In the genomic region with DNA sequence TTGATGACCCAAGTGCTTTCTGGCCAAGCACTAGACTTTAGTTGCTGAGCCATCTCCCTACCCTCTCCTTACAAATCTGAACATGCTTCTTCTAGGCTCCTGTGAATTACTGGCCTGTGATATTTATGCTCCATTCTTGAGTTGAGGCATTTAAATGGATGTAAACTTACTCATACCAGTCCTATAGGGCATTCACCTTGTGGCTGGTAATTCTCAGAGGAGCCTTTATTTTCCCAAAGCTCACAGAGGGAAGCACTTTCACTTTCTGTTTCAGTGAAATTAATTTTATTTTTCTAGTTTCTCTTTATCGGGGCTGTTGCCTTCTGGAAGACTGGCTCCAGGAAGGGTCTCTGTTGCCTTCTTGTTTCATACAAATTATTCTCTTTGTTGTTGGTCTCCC, we compare ENCODE assay signal across 14 mouse cellular contexts.
A peak's percentile ranks its signal among the peaks of the same experiment; 100 is the strongest.
DNase-seq lines count a peak whose midpoint lies in the region; ATAC-seq and TF ChIP-seq lines count a peak whose summit lies in the region.
"Had no signal": no experiment of that assay in that cellular context is flagged by ENCODE, and none has a peak within 500 bp of the region (broad histone marks: within the 10 kb centered on the region; RNA-seq: fewer than 3 reads in every experiment).

No protein-coding gene starts in this region.

- WGBS in heart, embryonic 16.5 days, result 68% methylated on average over 1 of the region's 1 CpGs
- 85% methylated on average over 1 of the region's 1 CpGs for WGBS in heart, embryonic 10.5 days
- WGBS in stomach, postnatal 0 days, result 41% methylated on average over 1 of the region's 1 CpGs
- WGBS in hindbrain, embryonic 16.5 days, result 49% methylated on average over 1 of the region's 1 CpGs

- no peak overlapping the region for H3K27ac ChIP-seq in heart, embryonic 16.5 days (ENCODE audit: low read length)
- no peak overlapping the region for H3K27ac ChIP-seq in heart, embryonic 10.5 days
- H3K27ac ChIP-seq in stomach, postnatal 0 days (replicated peaks), result no peak overlapping the region
- H3K27ac ChIP-seq in hindbrain, embryonic 16.5 days (ENCODE audit: low read depth, low read length), result no peak overlapping the region
- H3K27ac ChIP-seq: hindbrain, embryonic 10.5 days; liver, embryonic 13.5 days had no signal

- no peaks in the 10 kb centered on the region for H3K9me3 ChIP-seq in heart, embryonic 16.5 days (replicated peaks; ENCODE audit: control insufficient read depth, low read length)
- H3K9me3 ChIP-seq in heart, embryonic 10.5 days, result no peaks in the 10 kb centered on the region
- H3K9me3 ChIP-seq in stomach, postnatal 0 days (ENCODE audit: control insufficient read depth, low read length), result no peaks in the 10 kb centered on the region
- H3K9me3 ChIP-seq in hindbrain, embryonic 16.5 days (ENCODE audit: control insufficient read depth, low read length), result no peaks in the 10 kb centered on the region
- H3K9me3 ChIP-seq: hindbrain, embryonic 10.5 days; liver, embryonic 13.5 days had no signal

- peak overlapping the region; percentile 39; the same call in 1 of the 2 replicates for H3K4me2 ChIP-seq in heart, embryonic 16.5 days (ENCODE audit: low read depth, low read length)
- peak overlapping the region; percentile 28; the same call in 1 of the 2 replicates for H3K4me2 ChIP-seq in stomach, postnatal 0 days (replicated peaks; ENCODE audit: low read depth)
- H3K4me2 ChIP-seq in hindbrain, embryonic 16.5 days (ENCODE audit: low read length), result no peak overlapping the region
- H3K4me2 ChIP-seq: liver, embryonic 13.5 days; midbrain, embryonic 11.5 days had no signal

- no peaks in the 10 kb centered on the region for H3K36me3 ChIP-seq in heart, embryonic 16.5 days (ENCODE audit: control insufficient read depth, insufficient read depth)
- no peaks in the 10 kb centered on the region for H3K36me3 ChIP-seq in heart, embryonic 10.5 days
- H3K36me3 ChIP-seq in stomach, postnatal 0 days (ENCODE audit: control insufficient read depth, insufficient read depth, low read length), result no peaks in the 10 kb centered on the region
- no peaks in the 10 kb centered on the region for H3K36me3 ChIP-seq in hindbrain, embryonic 16.5 days (ENCODE audit: control insufficient read depth, insufficient read depth, low read length)
- H3K36me3 ChIP-seq: hindbrain, embryonic 10.5 days; liver, embryonic 13.5 days had no signal

- H3K4me1 ChIP-seq in heart, embryonic 16.5 days (ENCODE audit: control insufficient read depth, insufficient read depth, low read length), result no peaks in the 10 kb centered on the region
- H3K4me1 ChIP-seq in heart, embryonic 10.5 days, result no peaks in the 10 kb centered on the region
- H3K4me1 ChIP-seq in stomach, postnatal 0 days (replicated peaks; ENCODE audit: control insufficient read depth, insufficient read depth), result no peaks in the 10 kb centered on the region
- no peaks in the 10 kb centered on the region for H3K4me1 ChIP-seq in hindbrain, embryonic 16.5 days (ENCODE audit: control insufficient read depth, insufficient read depth, low read depth, low read length)
- H3K4me1 ChIP-seq: hindbrain, embryonic 10.5 days; liver, embryonic 13.5 days had no signal

- TF ChIP-seq EP300 in stomach, postnatal 0 days (optimal IDR thresholded peaks at IDR 0.05), result no peak

- H3K27me3 ChIP-seq in heart, embryonic 16.5 days (ENCODE audit: control insufficient read depth, insufficient read depth, low read length), result no peaks in the 10 kb centered on the region
- no peaks in the 10 kb centered on the region for H3K27me3 ChIP-seq in heart, embryonic 10.5 days (ENCODE audit: insufficient read depth, poor library complexity, severe bottlenecking)
- no peaks in the 10 kb centered on the region for H3K27me3 ChIP-seq in stomach, postnatal 0 days (ENCODE audit: control insufficient read depth, insufficient read depth, low read length)
- H3K27me3 ChIP-seq in hindbrain, embryonic 16.5 days (replicated peaks; ENCODE audit: control insufficient read depth, insufficient read depth, low read length), result no peaks in the 10 kb centered on the region
- H3K27me3 ChIP-seq: liver, embryonic 13.5 days had no signal

- no peak for TF ChIP-seq CTCF in stomach, postnatal 0 days (IDR thresholded peaks at IDR 0.05; ENCODE audit: low read depth)

- ATAC-seq in heart, embryonic 16.5 days (replicated peaks; ENCODE audit: extremely low read depth, insufficient read depth, low FRiP score), result no peak
- peak; percentile 59 for ATAC-seq in activated CD4-positive, CD25-positive, alpha-beta regulatory T cell, adult 4 months
- no peak for ATAC-seq in stomach, postnatal 0 days (ENCODE audit: low FRiP score, low TSS enrichment)
- ATAC-seq in hindbrain, embryonic 16.5 days, result no peak

- no peak for DNase-seq in heart, embryonic 10.5 days (ENCODE audit: low spot score)
- DNase-seq in lung, postnatal 36 days, result peak; percentile 9
- no peak for DNase-seq in lung, postnatal 4 days
- DNase-seq in stomach, postnatal 0 days (ENCODE audit: low spot score), result no peak
- no peak for DNase-seq in cerebellum, adult 8-10 months
- DNase-seq: cerebellum, adult 11 months; kidney, postnatal 25 days; liver, embryonic 13.5 days; thymus, adult 18-20 months had no signal

- H3K4me3 ChIP-seq in heart, embryonic 16.5 days (ENCODE audit: low read length), result no peak overlapping the region; the same call in 1 of the 2 replicates
- H3K4me3 ChIP-seq in heart, embryonic 10.5 days, result no peak overlapping the region
- H3K4me3 ChIP-seq in stomach, postnatal 0 days (ENCODE audit: low read depth, low read length), result peak overlapping the region; percentile 23; the same call in 1 of the 2 replicates
- no peak overlapping the region for H3K4me3 ChIP-seq in hindbrain, embryonic 16.5 days (ENCODE audit: low read length)
- H3K4me3 ChIP-seq: hindbrain, embryonic 10.5 days; liver, embryonic 13.5 days had no signal

- H3K9ac ChIP-seq in heart, embryonic 16.5 days (ENCODE audit: low read length), result no peak overlapping the region
- H3K9ac ChIP-seq in stomach, postnatal 0 days (ENCODE audit: low read length), result no peak overlapping the region
- no peak overlapping the region for H3K9ac ChIP-seq in hindbrain, embryonic 16.5 days (ENCODE audit: low read depth, low read length)
- H3K9ac ChIP-seq: liver, embryonic 13.5 days had no signal
